Mouse (Mus musculus) kidney, adult 9 months (tissue): Measurements from ENCODE around the gene Gen1.

Experiments
- DNase-seq: peaks from one replicate; pipeline ENCODE4 v3.0.0; 2022

Gene Gen1

GRCm38 (mm10) chr12:11265382-11266281, at the start of gene Gen1, which contains the start of gene Smc6:
Gene Gen1, minus strand, starts transcription at chr12:11265801.
Gene Smc6, plus strand, starts transcription at chr12:11265886.
- peak; percentile 97 for DNase-seq

- DNase-seq = no peak
These were observed 48.2 kb upstream of the Gen1 start for GRCm38 (mm10) chr12:11313840-11314239.

- DNase-seq = no peak
These were observed 45.5 kb upstream of the Gen1 start for GRCm38 (mm10) chr12:11311106-11311505.

- peak; percentile 63 for DNase-seq
These were observed 41.4 kb upstream of the Gen1 start for GRCm38 (mm10) chr12:11306753-11307645.

- DNase-seq = no peak
These were observed 35.3 kb upstream of the Gen1 start for GRCm38 (mm10) chr12:11300858-11301257.

GRCm38 (mm10) chr12:11286382-11286781, 20.8 kb upstream of the Gen1 start:
- no peak for DNase-seq

- no peak for DNase-seq
These were observed 16.0 kb upstream of the Gen1 start for GRCm38 (mm10) chr12:11281584-11281983.

GRCm38 (mm10) chr12:11279886-11280285, 14.3 kb upstream of the Gen1 start:
- no peak for DNase-seq

- no peak for DNase-seq
These were observed 11.6 kb upstream of the Gen1 start for GRCm38 (mm10) chr12:11277207-11277606.

GRCm38 (mm10) chr12:11276632-11277031, 11.0 kb upstream of the Gen1 start:
- DNase-seq = no peak

GRCm38 (mm10) chr12:11273185-11273584, 7.6 kb upstream of the Gen1 start:
- DNase-seq = no peak

GRCm38 (mm10) chr12:11272568-11272967, 7.0 kb upstream of the Gen1 start:
- DNase-seq = no peak

GRCm38 (mm10) chr12:11267030-11267429, 1.4 kb upstream of the Gen1 start:
- DNase-seq = peak; percentile 5

- DNase-seq = no peak
These were observed 833 bp upstream of the Gen1 start for GRCm38 (mm10) chr12:11266282-11266985.

- peak; percentile 4 for DNase-seq
These were observed 706 bp downstream of the Gen1 start for GRCm38 (mm10) chr12:11264895-11265294.

- DNase-seq = no peak
These were observed 15.3 kb downstream of the Gen1 start for GRCm38 (mm10) chr12:11250322-11250721.

GRCm38 (mm10) chr12:11247460-11247859, 18.1 kb downstream of the Gen1 start:
- DNase-seq = no peak

- no peak for DNase-seq
These were observed 29.6 kb downstream of the Gen1 start for GRCm38 (mm10) chr12:11235996-11236395.

- no peak for DNase-seq
These were observed 35.3 kb downstream of the Gen1 start for GRCm38 (mm10) chr12:11230267-11230666.

- DNase-seq = peak; percentile 36
These were observed 38.9 kb downstream of the Gen1 start for GRCm38 (mm10) chr12:11226529-11227268.

- DNase-seq = no peak
These were observed 39.5 kb downstream of the Gen1 start for GRCm38 (mm10) chr12:11226123-11226522.

GRCm38 (mm10) chr12:11224722-11225121, 40.9 kb downstream of the Gen1 start:
- no peak for DNase-seq
